Mouse (Mus musculus) cerebellum, adult 2 months (tissue): ENCODE results near the gene Mrtfa. TPM values are rescaled to one million over a fixed set of nuclear protein-coding genes. Genes with fewer than 3 reads are reported as not detected.

Experiments used
- DNase-seq, 2 experiments: peaks; one replicate each; pipeline ENCODE4 v3.0.0; 2021
- H3K27ac ChIP-seq: fragments of 200-500 bp; 2 replicates; pipeline ENCODE4 v1.5.1; 2012; ENCODE audit warnings: low read length, control low read depth, inconsistent platforms; ENCODE audit not compliant: insufficient read depth
- H3K27me3 ChIP-seq: fragments of 200-500 bp; 2 replicates; pipeline ENCODE4 v1.6.1; 2012; ENCODE audit warnings: inconsistent platforms, mild to moderate bottlenecking, low read length, moderate library complexity; ENCODE audit not compliant: control insufficient read depth, insufficient read depth
- H3K4me1 ChIP-seq: fragments of 200-500 bp; 2 replicates; pipeline ENCODE4 v1.6.1; 2011; ENCODE audit warnings: low read length; ENCODE audit not compliant: control insufficient read depth, insufficient read depth
- H3K4me3 ChIP-seq: fragments of 200-500 bp; replicated peaks from 2 replicates; pipeline ENCODE3; 2011; ENCODE audit warnings: mild to moderate bottlenecking, low read depth, low read length, control low read depth; ENCODE audit not compliant: insufficient read depth
- CTCF ChIP-seq: fragments of 200-500 bp; IDR thresholded peaks from 2 replicates; pipeline ENCODE4 v1.5.1; 2011; ENCODE audit warnings: low read depth, mild to moderate bottlenecking, control low read depth, low read length, moderate library complexity, borderline replicate concordance; ENCODE audit not compliant: insufficient read depth
- POLR2A ChIP-seq: fragments of 200-500 bp; IDR thresholded peaks from 2 replicates; pipeline ENCODE4 v1.6.1; 2011; ENCODE audit warnings: low read length, control low read depth, borderline replicate concordance; ENCODE audit not compliant: insufficient read depth
- WGBS: fragments of 180-500 bp; shearing (Covaris S2); methylation state at CpG from one replicate; pipeline ENCODE4 v1.1.7; 2018; 5-methylcytosine and 5-hydroxymethylcytosine counted together
- polyA plus RNA-seq: library from polyadenylated mRNA; depleted of rRNA; stranded (reverse); fragments of >200 nt; gene quantifications from 2 replicates; pipeline ENCODE4 v1.2.3, GENCODE M21; 2012; rRNA removed

Gene Mrtfa
- 20.0 and 20.8 TPM in 2 replicates for polyA plus RNA-seq

DNA sequence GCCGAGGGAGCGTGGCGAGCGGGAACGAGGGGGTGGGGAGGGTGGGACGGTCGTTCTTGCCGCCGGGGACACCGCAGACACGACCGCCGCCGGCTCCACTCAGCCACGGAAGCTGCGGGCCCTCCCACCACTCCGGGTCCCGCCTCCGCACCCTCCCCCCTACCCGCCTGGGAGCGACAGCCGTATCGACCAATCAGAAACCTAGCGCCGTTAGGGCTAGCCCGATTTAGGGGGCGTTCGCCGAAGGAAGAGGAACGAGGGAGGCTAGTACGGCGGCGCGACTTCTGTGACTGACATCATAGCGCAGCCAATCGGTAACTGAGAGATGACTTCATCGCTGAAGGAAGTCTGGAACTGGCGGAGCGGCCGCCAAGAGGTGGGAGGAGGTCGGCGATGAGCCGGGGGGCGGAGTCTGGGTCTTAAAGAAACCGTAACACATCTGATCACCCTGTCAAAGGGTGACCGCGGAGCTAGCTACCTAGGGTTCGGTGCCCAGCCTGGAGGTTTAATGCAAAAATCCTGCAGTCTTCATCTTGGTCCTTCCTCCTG lies at the start of gene Mrtfa:
Gene Mrtfa, minus strand, starts transcription at position 128 of the 549 bp plus-strand sequence.
- H3K27ac ChIP-seq = peak within 1 kb of the TSS; percentile 76
- peak within 1 kb of the TSS; percentile 90 for H3K4me3 ChIP-seq
- H3K27me3 ChIP-seq = no peaks in the 10 kb centered on the region
- TF ChIP-seq CTCF = no peak
- peak; percentile 69 for TF ChIP-seq POLR2A
- under 1% methylated on average over 47 of the region's 48 CpGs for WGBS
- H3K4me1 ChIP-seq = peaks cover 4% of the 10 kb centered on the region; the same call in 1 of the 2 replicates
- peak; percentile 99 to 100 for DNase-seq

DNA sequence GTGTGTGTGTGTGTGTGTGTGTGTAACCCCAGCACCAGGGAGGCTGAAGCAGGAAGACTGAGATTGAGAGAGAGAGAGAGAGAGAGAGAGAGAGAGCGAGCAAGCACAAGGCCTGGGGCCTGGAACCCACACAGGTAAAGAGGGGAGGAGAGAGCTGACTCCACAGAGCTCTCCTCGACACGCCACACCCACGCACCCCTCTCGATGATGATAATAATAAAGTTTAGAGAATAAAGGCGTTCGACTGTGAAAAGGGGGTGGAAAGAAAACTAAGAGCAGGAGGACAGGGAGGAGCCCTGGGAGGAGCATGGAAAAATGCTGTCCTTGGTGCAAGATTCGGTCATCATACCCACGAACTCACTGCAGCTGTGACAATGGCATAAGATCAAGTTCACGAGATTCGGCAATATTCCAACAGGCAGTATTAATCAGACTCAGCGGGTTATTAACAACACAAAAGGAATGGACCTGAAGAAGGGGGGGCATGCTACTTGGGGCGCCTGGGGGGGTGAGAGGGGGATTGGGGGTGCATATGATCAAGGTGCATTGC lies 49.3 kb upstream of the Mrtfa start:
- TF ChIP-seq CTCF (no peak), POLR2A (no peak)
- 44% methylated on average over 13 of the region's 13 CpGs for WGBS
- no peak for DNase-seq
- no peaks in the 10 kb centered on the region for H3K27me3 ChIP-seq
- no peak overlapping the region for H3K27ac ChIP-seq
- no peaks in the 10 kb centered on the region for H3K4me1 ChIP-seq
- H3K4me3 ChIP-seq = no peak overlapping the region

DNA sequence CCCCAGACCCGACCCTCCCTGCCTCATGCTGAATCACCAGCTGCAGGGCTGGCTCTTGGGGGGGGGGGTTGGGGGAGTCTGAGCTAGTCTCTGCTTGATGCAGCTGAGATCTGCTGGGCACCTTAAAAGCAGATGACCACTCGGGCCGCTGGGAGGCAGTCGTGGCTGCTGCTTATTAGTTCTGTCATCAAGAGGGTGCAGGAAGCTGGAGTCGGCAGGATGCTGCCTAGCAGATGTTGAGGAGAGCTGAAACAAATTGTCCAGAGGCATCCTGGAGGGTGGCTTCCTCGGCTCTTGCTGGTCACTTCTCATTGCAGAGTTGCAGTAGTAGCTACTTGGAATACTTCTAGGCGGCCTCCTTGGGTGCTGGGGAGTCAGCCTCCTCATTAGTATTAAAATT lies 48.7 kb upstream of the Mrtfa start:
- no peak for TF ChIP-seq POLR2A
- peak; percentile 30; the same call in 1 of the 2 replicates for TF ChIP-seq CTCF
- Histone ChIP-seq H3K4me1 (no peaks in the 10 kb centered on the region), H3K27ac (no peak overlapping the region), H3K4me3 (no peak overlapping the region), H3K27me3 (no peaks in the 10 kb centered on the region)
- DNase-seq = no peak
- WGBS = 29% methylated on average over 7 of the region's 7 CpGs

DNA sequence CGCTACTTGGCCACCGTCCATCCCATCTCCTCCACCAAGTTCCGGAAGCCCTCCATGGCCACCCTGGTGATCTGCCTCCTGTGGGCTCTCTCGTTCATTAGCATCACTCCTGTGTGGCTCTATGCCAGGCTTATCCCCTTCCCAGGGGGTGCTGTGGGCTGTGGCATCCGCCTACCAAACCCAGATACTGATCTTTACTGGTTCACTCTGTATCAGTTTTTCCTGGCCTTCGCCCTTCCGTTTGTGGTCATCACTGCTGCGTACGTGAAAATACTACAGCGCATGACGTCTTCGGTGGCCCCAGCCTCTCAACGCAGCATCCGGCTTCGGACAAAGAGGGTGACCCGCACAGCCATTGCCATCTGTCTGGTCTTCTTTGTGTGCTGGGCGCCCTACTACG lies 46.9 kb upstream of the Mrtfa start:
- DNase-seq = no peak
- WGBS = 91% methylated on average over 18 of the region's 18 CpGs
- Histone ChIP-seq H3K27ac (no peak overlapping the region), H3K4me3 (no peak overlapping the region), H3K4me1 (no peaks in the 10 kb centered on the region), H3K27me3 (no peaks in the 10 kb centered on the region)
- no peak for TF ChIP-seq POLR2A
- no peak for TF ChIP-seq CTCF

DNA sequence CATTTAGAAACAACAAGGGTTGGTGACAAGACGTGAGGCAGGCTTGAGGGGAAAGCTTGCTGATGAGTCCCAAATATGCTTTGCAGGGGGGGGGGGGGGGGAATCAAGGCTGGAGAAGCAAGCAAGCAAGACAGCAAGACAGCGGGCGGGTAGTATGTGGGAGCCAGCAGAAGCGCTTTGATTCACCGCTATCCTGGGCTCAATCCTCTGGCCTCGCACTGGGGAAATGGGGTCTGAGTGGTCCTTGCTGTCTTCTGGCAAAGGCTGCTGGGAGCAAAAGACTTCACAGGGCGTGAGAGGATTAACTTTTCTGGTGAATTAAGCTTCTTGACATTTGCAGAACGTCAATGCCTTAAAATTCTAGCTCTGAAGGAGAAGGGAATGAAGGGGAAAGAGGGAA lies 45.5 kb upstream of the Mrtfa start:
- H3K4me3 ChIP-seq = peak overlapping the region; percentile 61
- no peaks in the 10 kb centered on the region for H3K4me1 ChIP-seq
- no peak for DNase-seq
- H3K27ac ChIP-seq = no peak overlapping the region
- 13% methylated on average over 8 of the region's 8 CpGs for WGBS
- TF ChIP-seq CTCF (no peak), POLR2A (no peak)
- no peaks in the 10 kb centered on the region for H3K27me3 ChIP-seq

DNA sequence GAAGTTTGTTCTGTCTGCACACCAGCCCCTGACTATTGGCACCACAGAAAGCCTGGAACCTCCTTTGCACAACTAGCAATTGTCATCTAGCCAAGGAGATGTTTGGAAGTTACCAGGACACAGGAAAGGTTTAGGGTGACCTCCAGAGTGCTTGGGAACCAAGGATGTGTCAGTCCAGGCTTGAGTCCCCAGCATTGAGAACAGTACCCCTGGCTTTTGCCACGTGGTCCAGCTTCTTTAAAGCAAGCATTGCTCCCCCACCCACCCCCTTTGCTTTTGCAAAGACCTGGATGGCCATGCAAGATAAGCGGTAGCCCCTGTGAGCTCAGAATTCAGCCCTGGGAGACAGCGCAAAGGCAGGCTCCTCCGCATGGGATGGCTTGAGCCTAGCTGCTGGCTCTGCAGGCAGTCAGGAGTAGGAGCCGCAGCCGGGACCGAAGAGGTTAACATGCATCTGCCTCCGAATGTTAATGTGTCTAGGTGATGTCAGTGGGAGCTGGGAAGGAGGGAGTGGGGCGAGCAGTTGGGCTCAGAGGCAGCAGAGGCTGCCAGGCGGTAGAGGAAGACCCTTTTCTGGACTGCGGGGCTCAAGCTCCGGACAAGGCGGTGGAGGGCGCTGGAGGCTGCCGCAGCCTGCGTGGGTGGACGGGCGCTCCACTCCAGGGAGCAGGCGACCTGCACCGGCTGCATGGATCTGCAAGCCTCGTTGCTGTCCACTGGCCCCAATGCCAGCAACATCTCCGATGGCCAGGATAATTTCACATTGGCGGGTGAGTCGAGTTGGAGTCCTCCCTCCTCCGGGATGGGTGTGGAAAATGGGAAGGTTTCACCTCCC lies 44.7 kb upstream of the Mrtfa start, which contains the start of gene Mchr1:
Gene Mchr1, plus strand, starts transcription at position 414 of the 835 bp plus-strand sequence.
- no peaks in the 10 kb centered on the region for H3K27me3 ChIP-seq
- WGBS = 1% methylated on average over 25 of the region's 25 CpGs
- TF ChIP-seq CTCF = no peak
- TF ChIP-seq POLR2A = no peak
- no peak within 1 kb of the TSS for H3K27ac ChIP-seq
- peak; percentile 48 to 58 for DNase-seq
- H3K4me3 ChIP-seq = peak within 1 kb of the TSS; percentile 61
- no peaks in the 10 kb centered on the region for H3K4me1 ChIP-seq

DNA sequence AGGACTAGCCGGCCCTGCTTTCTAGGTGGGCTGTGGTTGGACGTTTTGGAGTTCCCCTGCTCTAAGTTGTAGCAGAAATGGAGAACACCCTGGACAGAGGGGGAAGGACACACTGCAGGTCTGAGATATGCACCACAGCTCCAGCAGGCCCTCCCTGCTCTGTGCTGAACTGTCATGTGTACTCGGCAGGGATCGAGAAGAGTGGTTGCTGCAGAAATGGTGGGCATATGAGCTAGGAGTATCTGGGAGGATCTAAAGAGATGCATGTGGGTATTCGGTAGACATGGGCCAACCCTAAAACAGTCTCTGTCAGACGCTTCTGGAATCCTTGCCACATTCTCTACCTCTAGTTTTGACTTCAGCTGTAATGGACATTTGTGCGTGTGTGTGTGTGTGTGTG lies 40.8 kb upstream of the Mrtfa start:
- H3K27ac ChIP-seq = no peak overlapping the region
- 74% methylated on average over 7 of the region's 7 CpGs for WGBS
- no peaks in the 10 kb centered on the region for H3K4me1 ChIP-seq
- TF ChIP-seq CTCF = no peak
- H3K27me3 ChIP-seq = no peaks in the 10 kb centered on the region
- no peak overlapping the region for H3K4me3 ChIP-seq
- no peak for DNase-seq

DNA sequence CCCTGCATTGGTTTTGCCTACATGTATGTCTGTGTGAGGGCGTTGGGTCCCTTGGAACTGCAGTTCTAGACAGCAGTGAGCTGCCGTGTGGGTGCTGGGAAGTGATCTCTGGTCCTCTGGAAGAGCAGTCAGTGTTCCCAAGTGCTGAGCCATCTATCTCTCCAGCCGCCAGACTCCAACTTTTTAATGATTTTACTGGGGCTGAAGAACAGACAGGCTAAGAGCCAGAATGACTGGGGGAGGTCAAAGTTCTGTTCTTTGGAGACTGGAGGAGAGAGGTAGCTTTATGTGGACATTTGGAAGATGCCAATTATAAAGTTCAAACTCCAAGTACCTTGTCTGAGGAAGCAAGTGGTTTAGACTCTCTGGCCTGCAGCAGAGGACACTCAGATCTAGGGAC lies 39.2 kb upstream of the Mrtfa start:
- Histone ChIP-seq H3K27ac (no peak overlapping the region), H3K4me3 (no peak overlapping the region), H3K4me1 (no peaks in the 10 kb centered on the region), H3K27me3 (no peaks in the 10 kb centered on the region)
- WGBS = 79% methylated on average over 3 of the region's 3 CpGs
- no peak for DNase-seq
- TF ChIP-seq POLR2A (no peak), CTCF (no peak)
